Mouse (Mus musculus) thymus, adult 2 months (tissue): ENCODE results near the gene Spns1.

Experiments used
- CTCF ChIP-seq: fragments of 200-500 bp; IDR thresholded peaks from 2 replicates; pipeline ENCODE4 v1.5.1; 2012; ENCODE audit warnings: mild to moderate bottlenecking, control low read depth, low read length, moderate library complexity, borderline replicate concordance; ENCODE audit not compliant: control insufficient read depth, poor library complexity, insufficient read depth; ENCODE audit errors: extremely low read depth
- POLR2A ChIP-seq: fragments of 200-500 bp; IDR thresholded peaks from 2 replicates; pipeline ENCODE4 v1.6.1; 2012; ENCODE audit warnings: mild to moderate bottlenecking, low read length, control low read depth, moderate library complexity; ENCODE audit not compliant: control insufficient read depth, poor library complexity, insufficient read depth; ENCODE audit errors: extremely low read depth

GRCm38 (mm10) chr7:126411061-126411460 lies 33.8 kb upstream of the Spns1 start:
- TF ChIP-seq POLR2A, result no peak
- no peak for TF ChIP-seq CTCF
